10 mouse cellular contexts compared by ENCODE assay signal in genomic region chr11:95507041-95507716, GRCm38 (mm10). TPM values are rescaled to one million over a fixed set of nuclear protein-coding genes. Genes with fewer than 3 reads are reported as not detected.
DNase-seq lines count a peak whose midpoint lies in the region; ATAC-seq and TF ChIP-seq lines count a peak whose summit lies in the region.
"Had no signal": no experiment of that assay in that cellular context is flagged by ENCODE, and none has a peak within 500 bp of the region (broad histone marks: within the 10 kb centered on the region; RNA-seq: fewer than 3 reads in every experiment).

No protein-coding gene starts in this region.

- H3K36me3 ChIP-seq in kidney, postnatal 0 days (ENCODE audit: insufficient read depth, low read length) = no peaks in the 10 kb centered on the region
- no peaks in the 10 kb centered on the region for H3K36me3 ChIP-seq in kidney, embryonic 14.5 days (ENCODE audit: control insufficient read depth, insufficient read depth, low read length)
- no peaks in the 10 kb centered on the region for H3K36me3 ChIP-seq in hindbrain, embryonic 13.5 days
- H3K36me3 ChIP-seq: hindbrain, embryonic 15.5 days; midbrain, embryonic 10.5 days had no signal

- peak in 1 of 2 experiments; percentile 37 for DNase-seq in cerebellum, adult 2 months
- no peak for DNase-seq in cerebellum, adult 9-11 months
- DNase-seq in kidney, postnatal 0 days (ENCODE audit: low spot score) = peak; percentile 45
- peak; percentile 70 for DNase-seq in ES-CJ7 (ENCODE audit: low read depth, low spot score)
- DNase-seq in B cell, adult 2 months = no peak

- no peak overlapping the region for H3K27ac ChIP-seq in cerebellum, adult 2 months (ENCODE audit: insufficient read depth, low read length)
- no peak overlapping the region for H3K27ac ChIP-seq in kidney, postnatal 0 days
- no peak overlapping the region for H3K27ac ChIP-seq in kidney, embryonic 14.5 days (ENCODE audit: low read depth, low read length)
- H3K27ac ChIP-seq in embryonic fibroblast, embryonic 13.5 days (ENCODE audit: insufficient read depth, low read length) = no peak overlapping the region
- H3K27ac ChIP-seq in hindbrain, embryonic 13.5 days = no peak overlapping the region
- H3K27ac ChIP-seq: hindbrain, embryonic 15.5 days; midbrain, embryonic 10.5 days had no signal

- TF ChIP-seq POLR2A in cerebellum, adult 2 months (IDR thresholded peaks at IDR 0.05; ENCODE audit: borderline replicate concordance, insufficient read depth, low read length) = no peak
- TF ChIP-seq POLR2A in embryonic fibroblast, embryonic 13.5 days (IDR thresholded peaks at IDR 0.05; ENCODE audit: low read depth, low read length) = no peak

- 27% methylated on average over 12 of the region's 12 CpGs for WGBS in cerebellum, adult 2 months
- WGBS in kidney, postnatal 0 days = 25% methylated on average over 12 of the region's 12 CpGs
- WGBS in kidney, embryonic 14.5 days = 24% methylated on average over 12 of the region's 12 CpGs
- WGBS in hindbrain, embryonic 13.5 days = 57% methylated on average over 12 of the region's 12 CpGs

- TF ChIP-seq CTCF in cerebellum, adult 2 months (IDR thresholded peaks at IDR 0.05; ENCODE audit: borderline replicate concordance, insufficient read depth, low read depth, low read length) = peak; percentile 57
- peak; percentile 64 for TF ChIP-seq CTCF in kidney, postnatal 0 days (IDR thresholded peaks at IDR 0.05; ENCODE audit: low read depth)
- peak; percentile 45; the same call in 1 of the 2 replicates for TF ChIP-seq CTCF in embryonic fibroblast, embryonic 13.5 days (IDR thresholded peaks at IDR 0.05; ENCODE audit: borderline replicate concordance, insufficient read depth, low read length)

- H3K4me3 ChIP-seq in cerebellum, adult 2 months (replicated peaks; ENCODE audit: insufficient read depth, low read depth, low read length) = no peak overlapping the region
- H3K4me3 ChIP-seq in kidney, postnatal 0 days (replicated peaks; ENCODE audit: low read depth, low read length) = no peak overlapping the region
- no peak overlapping the region for H3K4me3 ChIP-seq in kidney, embryonic 14.5 days (ENCODE audit: low read length)
- H3K4me3 ChIP-seq in embryonic fibroblast, embryonic 13.5 days (ENCODE audit: insufficient read depth, low read length) = no peak overlapping the region
- no peak overlapping the region for H3K4me3 ChIP-seq in hindbrain, embryonic 13.5 days
- H3K4me3 ChIP-seq: hindbrain, embryonic 15.5 days; midbrain, embryonic 10.5 days had no signal

- H3K4me1 ChIP-seq in cerebellum, adult 2 months (ENCODE audit: control insufficient read depth, insufficient read depth, low read length) = peaks cover 14% of the 10 kb centered on the region
- H3K4me1 ChIP-seq in kidney, postnatal 0 days (replicated peaks; ENCODE audit: insufficient read depth, low read length) = 0 out of 2 replicates have a peak, but pooled peaks cover 9% of the 10 kb centered on the region
- peaks cover 15% of the 10 kb centered on the region; the same call in 1 of the 2 replicates for H3K4me1 ChIP-seq in kidney, embryonic 14.5 days (ENCODE audit: control insufficient read depth, insufficient read depth, low read length)
- peaks cover 8% of the 10 kb centered on the region; the same call in 1 of the 2 replicates for H3K4me1 ChIP-seq in embryonic fibroblast, embryonic 13.5 days (ENCODE audit: control insufficient read depth, insufficient read depth, low read length)
- peaks cover 17% of the 10 kb centered on the region for H3K4me1 ChIP-seq in hindbrain, embryonic 13.5 days (replicated peaks)

- H3K27me3 ChIP-seq in cerebellum, adult 2 months (ENCODE audit: control insufficient read depth, insufficient read depth, low read length) = no peaks in the 10 kb centered on the region
- H3K27me3 ChIP-seq in kidney, postnatal 0 days (ENCODE audit: insufficient read depth, low read length) = no peaks in the 10 kb centered on the region
- peaks cover 9% of the 10 kb centered on the region; the same call in 1 of the 2 replicates for H3K27me3 ChIP-seq in kidney, embryonic 14.5 days (ENCODE audit: control insufficient read depth, insufficient read depth, low read length)
- H3K27me3 ChIP-seq in hindbrain, embryonic 13.5 days = peaks cover 25% of the 10 kb centered on the region

- no peak overlapping the region for H3K4me2 ChIP-seq in kidney, postnatal 0 days (ENCODE audit: low read length)
- no peak overlapping the region for H3K4me2 ChIP-seq in kidney, embryonic 14.5 days (replicated peaks; ENCODE audit: low read depth, low read length)
- no peak overlapping the region for H3K4me2 ChIP-seq in hindbrain, embryonic 13.5 days
- H3K4me2 ChIP-seq: hindbrain, embryonic 15.5 days had no signal

- H3K9ac ChIP-seq in kidney, postnatal 0 days (ENCODE audit: low read depth, low read length) = no peak overlapping the region
- H3K9ac ChIP-seq in kidney, embryonic 14.5 days (ENCODE audit: low read depth, low read length) = no peak overlapping the region
- H3K9ac ChIP-seq in hindbrain, embryonic 13.5 days = no peak overlapping the region
- H3K9ac ChIP-seq: hindbrain, embryonic 15.5 days had no signal

- H3K9me3 ChIP-seq in kidney, postnatal 0 days (replicated peaks; ENCODE audit: low read length) = no peaks in the 10 kb centered on the region
- no peaks in the 10 kb centered on the region for H3K9me3 ChIP-seq in kidney, embryonic 14.5 days (ENCODE audit: control insufficient read depth, low read length)
- H3K9me3 ChIP-seq in hindbrain, embryonic 13.5 days = no peaks in the 10 kb centered on the region
- H3K9me3 ChIP-seq: hindbrain, embryonic 15.5 days; midbrain, embryonic 10.5 days had no signal

- ATAC-seq in kidney, postnatal 0 days (replicated peaks; ENCODE audit: low FRiP score, low read depth) = no peak
- ATAC-seq in kidney, embryonic 14.5 days (ENCODE audit: low FRiP score, low TSS enrichment) = no peak; the same call in 1 of the 2 replicates
- no peak for ATAC-seq in hindbrain, embryonic 13.5 days (ENCODE audit: low FRiP score)

RNA-seq across cellular contexts. Expression of gene Nxph3, which starts 7.2 kb away (rescaled TPM):
- polyA plus RNA-seq in cerebellum, adult 2 months (2012; rRNA removed) = 18.6 and 19.9 TPM in 2 replicates
- 0.51 and 0.75 TPM in 2 replicates for polyA plus RNA-seq in kidney, postnatal 0 days (2015; fragmentation: Nextera tagmentation; extraction: Ambion mirVana)
- polyA plus RNA-seq in kidney, embryonic 14.5 days (2014; fragmentation: Nextera tagmentation; extraction: Ambion mirVana) = 0.51 and 0.59 TPM in 2 replicates
- polyA plus RNA-seq in embryonic fibroblast, embryonic 13.5 days (2011; ENCODE audit: insufficient read length, low read depth, missing spikeins) = 1.1 and 1.6 TPM in 2 replicates
- 0.69 and 0.91 TPM in 2 replicates for polyA plus RNA-seq in hindbrain, embryonic 13.5 days (2015; fragmentation: Nextera tagmentation; extraction: Ambion mirVana)

Comparison
In these comparisons a context has a peak if more than half of its experiments do, and no peak if none do; other contexts are left out.
1. DNase-seq: peak in kidney, postnatal 0 days (single experiment) and ES-CJ7 (single experiment); none in cerebellum, adult 9-11 months (single experiment) and B cell, adult 2 months (0 of 2).
2. Peak in every context shown above with its lines, with median percentiles within 50 percentile points of each other: CTCF ChIP-seq.